In genomic region chr11:102220451-102220850, GRCm38 (mm10) we compare ENCODE assay signal across 12 mouse cellular contexts. TPM values are rescaled to one million over a fixed set of nuclear protein-coding genes. Genes with fewer than 3 reads are reported as not detected.
A peak's percentile ranks its signal among the peaks of the same experiment; 100 is the strongest.
DNase-seq lines count a peak whose midpoint lies in the region; ATAC-seq and TF ChIP-seq lines count a peak whose summit lies in the region.
"Had no signal": no experiment of that assay in that cellular context is flagged by ENCODE, and none has a peak within 500 bp of the region (broad histone marks: within the 10 kb centered on the region; RNA-seq: fewer than 3 reads in every experiment).

No protein-coding gene starts in this region.

- peak; percentile 43 for DNase-seq in cerebellum, adult 2 months
- no peak for DNase-seq in cerebellum, adult 11 months
- peak; percentile 8 for DNase-seq in urinary bladder, postnatal 10 days (ENCODE audit: low spot score)
- no peak for DNase-seq in urinary bladder, postnatal 14 days (ENCODE audit: low spot score)
- DNase-seq in midbrain, embryonic 14.5 days: no peak
- DNase-seq in thymus, postnatal 14 days: no peak

- peaks cover 83% of the 10 kb centered on the region for H3K4me1 ChIP-seq in cerebellum, adult 2 months (ENCODE audit: control insufficient read depth, insufficient read depth, low read length)
- peaks cover 87% of the 10 kb centered on the region for H3K4me1 ChIP-seq in intestine, embryonic 15.5 days (replicated peaks)
- peaks cover 79% of the 10 kb centered on the region for H3K4me1 ChIP-seq in intestine, embryonic 16.5 days (ENCODE audit: control insufficient read depth, insufficient read depth, low read length)
- H3K4me1 ChIP-seq in midbrain, embryonic 14.5 days (ENCODE audit: control insufficient read depth, insufficient read depth, low read length): peaks cover 55% of the 10 kb centered on the region

- H3K9ac ChIP-seq in intestine, embryonic 15.5 days: no peak overlapping the region
- no peak overlapping the region for H3K9ac ChIP-seq in intestine, embryonic 16.5 days (ENCODE audit: low read depth, low read length)
- H3K9ac ChIP-seq in midbrain, embryonic 14.5 days (replicated peaks; ENCODE audit: low read length): no peak overlapping the region
- H3K9ac ChIP-seq: neural tube, embryonic 15.5 days had no signal

- ATAC-seq in intestine, embryonic 15.5 days: no peak
- ATAC-seq in intestine, embryonic 16.5 days: no peak
- ATAC-seq in midbrain, embryonic 14.5 days (ENCODE audit: low FRiP score, low TSS enrichment): no peak
- ATAC-seq: forebrain, embryonic 16.5 days had no signal

- no peak for TF ChIP-seq POLR2A in cerebellum, adult 2 months (IDR thresholded peaks at IDR 0.05; ENCODE audit: borderline replicate concordance, insufficient read depth, low read length)

- WGBS in cerebellum, adult 2 months: 32% methylated on average over 6 of the region's 6 CpGs
- 49% methylated on average over 6 of the region's 6 CpGs for WGBS in intestine, embryonic 15.5 days
- WGBS in intestine, embryonic 16.5 days: 56% methylated on average over 6 of the region's 6 CpGs
- 72% methylated on average over 6 of the region's 6 CpGs for WGBS in midbrain, embryonic 14.5 days

- TF ChIP-seq CTCF in cerebellum, adult 2 months (IDR thresholded peaks at IDR 0.05; ENCODE audit: borderline replicate concordance, insufficient read depth, low read depth, low read length): no peak

- no peaks in the 10 kb centered on the region for H3K9me3 ChIP-seq in intestine, embryonic 15.5 days
- H3K9me3 ChIP-seq in intestine, embryonic 16.5 days (ENCODE audit: control insufficient read depth, low read length): no peaks in the 10 kb centered on the region
- H3K9me3 ChIP-seq in midbrain, embryonic 14.5 days (ENCODE audit: control insufficient read depth, low read length): no peaks in the 10 kb centered on the region
- H3K9me3 ChIP-seq: neural tube, embryonic 15.5 days had no signal

- no peaks in the 10 kb centered on the region for H3K36me3 ChIP-seq in intestine, embryonic 15.5 days
- H3K36me3 ChIP-seq in intestine, embryonic 16.5 days (ENCODE audit: control insufficient read depth, insufficient read depth, low read length): no peaks in the 10 kb centered on the region
- H3K36me3 ChIP-seq in midbrain, embryonic 14.5 days (ENCODE audit: control insufficient read depth, insufficient read depth, low read length): peaks cover 47% of the 10 kb centered on the region

- H3K27me3 ChIP-seq in cerebellum, adult 2 months (ENCODE audit: control insufficient read depth, insufficient read depth, low read length): no peaks in the 10 kb centered on the region
- H3K27me3 ChIP-seq in intestine, embryonic 15.5 days (replicated peaks): no peaks in the 10 kb centered on the region
- H3K27me3 ChIP-seq in intestine, embryonic 16.5 days (replicated peaks; ENCODE audit: control insufficient read depth, insufficient read depth, low read length): no peaks in the 10 kb centered on the region
- H3K27me3 ChIP-seq in midbrain, embryonic 14.5 days (ENCODE audit: control insufficient read depth, insufficient read depth, low read length): no peaks in the 10 kb centered on the region
- H3K27me3 ChIP-seq: neural tube, embryonic 15.5 days had no signal

- H3K4me2 ChIP-seq in intestine, embryonic 15.5 days (replicated peaks): no peak overlapping the region
- no peak overlapping the region for H3K4me2 ChIP-seq in intestine, embryonic 16.5 days (ENCODE audit: low read depth, low read length)
- no peak overlapping the region for H3K4me2 ChIP-seq in midbrain, embryonic 14.5 days (ENCODE audit: low read length)
- H3K4me2 ChIP-seq: neural tube, embryonic 15.5 days had no signal

- no peak overlapping the region for H3K27ac ChIP-seq in cerebellum, adult 2 months (ENCODE audit: insufficient read depth, low read length)
- 0 out of 2 replicates have a peak overlapping the region, but pooled peaks have one; percentile 92 for H3K27ac ChIP-seq in intestine, embryonic 15.5 days
- no peak overlapping the region for H3K27ac ChIP-seq in intestine, embryonic 16.5 days (ENCODE audit: low read length)
- H3K27ac ChIP-seq in midbrain, embryonic 14.5 days (replicated peaks; ENCODE audit: low read depth, low read length): no peak overlapping the region
- H3K27ac ChIP-seq: kidney, postnatal 0 days; neural tube, embryonic 15.5 days had no signal

- no peak overlapping the region for H3K4me3 ChIP-seq in cerebellum, adult 2 months (replicated peaks; ENCODE audit: insufficient read depth, low read depth, low read length)
- no peak overlapping the region for H3K4me3 ChIP-seq in intestine, embryonic 15.5 days (replicated peaks)
- no peak overlapping the region for H3K4me3 ChIP-seq in intestine, embryonic 16.5 days (ENCODE audit: low read length)
- H3K4me3 ChIP-seq in midbrain, embryonic 14.5 days (replicated peaks; ENCODE audit: low read depth, low read length): no peak overlapping the region
- H3K4me3 ChIP-seq: neural tube, embryonic 15.5 days had no signal

RNA-seq across cellular contexts. Expression of gene Hdac5, which starts 9.5 kb away (rescaled TPM):
- 188 and 194 TPM in 2 replicates for polyA plus RNA-seq in cerebellum, adult 2 months (2012; rRNA removed)
- 54.3 and 62.8 TPM in 2 replicates for polyA plus RNA-seq in intestine, embryonic 15.5 days (2015; fragmentation: Nextera tagmentation; extraction: Ambion mirVana)
- 54.8 and 55.5 TPM in 2 replicates for polyA plus RNA-seq in intestine, embryonic 16.5 days (2015; fragmentation: Nextera tagmentation; extraction: Ambion mirVana)
- polyA plus RNA-seq in midbrain, embryonic 14.5 days (2014; fragmentation: Nextera tagmentation; extraction: Ambion mirVana): 54.4 and 56.6 TPM in 2 replicates

RNA-seq across cellular contexts. Expression of gene BC030867, which starts 28.2 kb away (rescaled TPM):
- polyA plus RNA-seq in cerebellum, adult 2 months (2012; rRNA removed): 1.3 and 2.2 TPM in 2 replicates
- polyA plus RNA-seq in intestine, embryonic 15.5 days (2015; fragmentation: Nextera tagmentation; extraction: Ambion mirVana): 13.1 and 13.5 TPM in 2 replicates
- 12.4 and 15.9 TPM in 2 replicates for polyA plus RNA-seq in intestine, embryonic 16.5 days (2015; fragmentation: Nextera tagmentation; extraction: Ambion mirVana)
- polyA plus RNA-seq in midbrain, embryonic 14.5 days (2014; fragmentation: Nextera tagmentation; extraction: Ambion mirVana): 2.6 and 3.0 TPM in 2 replicates

RNA-seq across cellular contexts. Expression of gene G6pc3, which starts 31.0 kb away (rescaled TPM):
- polyA plus RNA-seq in cerebellum, adult 2 months (2012; rRNA removed): 115 and 120 TPM in 2 replicates
- polyA plus RNA-seq in intestine, embryonic 15.5 days (2015; fragmentation: Nextera tagmentation; extraction: Ambion mirVana): 31.1 and 33.9 TPM in 2 replicates
- polyA plus RNA-seq in intestine, embryonic 16.5 days (2015; fragmentation: Nextera tagmentation; extraction: Ambion mirVana): 26.7 and 32.1 TPM in 2 replicates
- 31.6 and 43.7 TPM in 2 replicates for polyA plus RNA-seq in midbrain, embryonic 14.5 days (2014; fragmentation: Nextera tagmentation; extraction: Ambion mirVana)

RNA-seq across cellular contexts. Expression of gene Lsm12, which starts 35.4 kb away (rescaled TPM):
- 35.2 and 40.2 TPM in 2 replicates for polyA plus RNA-seq in cerebellum, adult 2 months (2012; rRNA removed)
- 118 and 140 TPM in 2 replicates for polyA plus RNA-seq in intestine, embryonic 15.5 days (2015; fragmentation: Nextera tagmentation; extraction: Ambion mirVana)
- polyA plus RNA-seq in intestine, embryonic 16.5 days (2015; fragmentation: Nextera tagmentation; extraction: Ambion mirVana): 87.9 and 115 TPM in 2 replicates
- 76.0 and 80.9 TPM in 2 replicates for polyA plus RNA-seq in midbrain, embryonic 14.5 days (2014; fragmentation: Nextera tagmentation; extraction: Ambion mirVana)

RNA-seq across cellular contexts. Expression of gene Asb16, which starts 48.1 kb away (rescaled TPM):
- 3.1 and 4.0 TPM in 2 replicates for polyA plus RNA-seq in cerebellum, adult 2 months (2012; rRNA removed)
- polyA plus RNA-seq in intestine, embryonic 15.5 days (2015; fragmentation: Nextera tagmentation; extraction: Ambion mirVana): 0.08 TPM in 1 of 2 replicates, not detected in the other
- polyA plus RNA-seq in intestine, embryonic 16.5 days (2015; fragmentation: Nextera tagmentation; extraction: Ambion mirVana): 0.05 TPM in 2 replicates
- 0.12 TPM in 1 of 2 replicates, not detected in the other for polyA plus RNA-seq in midbrain, embryonic 14.5 days (2014; fragmentation: Nextera tagmentation; extraction: Ambion mirVana)
- polyA plus RNA-seq: C2C12; forebrain, embryonic 16.5 days; kidney, postnatal 0 days had no signal

Comparison
In these comparisons a context has a peak if more than half of its experiments do, and no peak if none do; other contexts are left out.
1. DNase-seq: peak in cerebellum, adult 2 months (2 of 2) and urinary bladder, postnatal 10 days (single experiment); none in cerebellum, adult 11 months (single experiment), urinary bladder, postnatal 14 days (single experiment), midbrain, embryonic 14.5 days (single experiment) and thymus, postnatal 14 days (single experiment).